Comparison of ENCODE assay signal across 24 mouse cellular contexts in genomic region chr19:40976946-40977917, GRCm38 (mm10). TPM values are rescaled to one million over a fixed set of nuclear protein-coding genes. Genes with fewer than 3 reads are reported as not detected.
A peak's percentile ranks its signal among the peaks of the same experiment; 100 is the strongest.
DNase-seq lines count a peak whose midpoint lies in the region; ATAC-seq and TF ChIP-seq lines count a peak whose summit lies in the region.
"Had no signal": no experiment of that assay in that cellular context is flagged by ENCODE, and none has a peak within 500 bp of the region (broad histone marks: within the 10 kb centered on the region; RNA-seq: fewer than 3 reads in every experiment).

No protein-coding gene starts in this region.

- H3K9ac ChIP-seq in CH12.LX (ENCODE audit: insufficient read depth, low read depth) = peak overlapping the region; percentile 8; the same call in 1 of the 2 replicates
- H3K9ac ChIP-seq in intestine, postnatal 0 days (ENCODE audit: low read depth, low read length) = no peak overlapping the region
- H3K9ac ChIP-seq in liver, embryonic 16.5 days (ENCODE audit: low read depth, low read length) = peak overlapping the region; percentile 18; the same call in 1 of the 2 replicates
- H3K9ac ChIP-seq: forebrain, embryonic 12.5 days; hindbrain, embryonic 12.5 days; kidney, embryonic 15.5 days; limb, embryonic 15.5 days; midbrain, embryonic 15.5 days; neural tube, embryonic 15.5 days had no signal

- in situ Hi-C loops in CH12.LX (cut with MboI; ENCODE audit: low pct_ligation_motif_present, low pct_unique_long_range_greater_than_20kb, low sequenced_read_pairs) = no loop called here

- TF ChIP-seq POLR2A in CH12.LX (IDR thresholded peaks at IDR 0.05; ENCODE audit: low read depth, low read length) = peak; percentile 32; the same call in 1 of the 2 replicates

- peaks cover 13 to 54% of the 10 kb centered on the region in 2 experiments for H3K36me3 ChIP-seq in CH12.LX (replicated peaks in 1 of 2; ENCODE audit: control insufficient read depth in 1 of 2, insufficient read depth in 1 of 2, low read length in 1 of 2)
- peaks cover 1% of the 10 kb centered on the region; the same call in 1 of the 2 replicates for H3K36me3 ChIP-seq in intestine, postnatal 0 days (ENCODE audit: control insufficient read depth, insufficient read depth)
- no peaks in the 10 kb centered on the region for H3K36me3 ChIP-seq in liver, embryonic 16.5 days (ENCODE audit: control insufficient read depth, insufficient read depth)
- H3K36me3 ChIP-seq: forebrain, embryonic 12.5 days; hindbrain, embryonic 12.5 days; kidney, embryonic 15.5 days; limb, embryonic 15.5 days; midbrain, embryonic 15.5 days; neural tube, embryonic 15.5 days had no signal

- H3K4me1 ChIP-seq in CH12.LX (ENCODE audit: control insufficient read depth in 1 of 2, insufficient read depth in 2 of 2) = peaks cover 42 to 85% of the 10 kb centered on the region in 2 experiments
- H3K4me1 ChIP-seq in intestine, postnatal 0 days (replicated peaks; ENCODE audit: control insufficient read depth, insufficient read depth, low read length) = no peaks in the 10 kb centered on the region
- H3K4me1 ChIP-seq in liver, embryonic 16.5 days (ENCODE audit: control insufficient read depth, low read depth, low read length) = peaks cover 19% of the 10 kb centered on the region
- H3K4me1 ChIP-seq: forebrain, embryonic 12.5 days; hindbrain, embryonic 12.5 days; kidney, embryonic 15.5 days; limb, embryonic 15.5 days; neural tube, embryonic 15.5 days had no signal

- H3K9me3 ChIP-seq in CH12.LX (replicated peaks; ENCODE audit: low read length) = no peaks in the 10 kb centered on the region
- H3K9me3 ChIP-seq in intestine, postnatal 0 days (ENCODE audit: control insufficient read depth) = no peaks in the 10 kb centered on the region
- H3K9me3 ChIP-seq in liver, embryonic 16.5 days (replicated peaks; ENCODE audit: control insufficient read depth, low read length) = no peaks in the 10 kb centered on the region
- H3K9me3 ChIP-seq: forebrain, embryonic 12.5 days; hindbrain, embryonic 12.5 days; kidney, embryonic 15.5 days; limb, embryonic 15.5 days; megakaryocyte, embryonic 14.5 days; midbrain, embryonic 15.5 days; neural tube, embryonic 15.5 days had no signal

- H3K27me3 ChIP-seq in CH12.LX (replicated peaks) = no peaks in the 10 kb centered on the region
- no peaks in the 10 kb centered on the region for H3K27me3 ChIP-seq in intestine, postnatal 0 days (replicated peaks; ENCODE audit: control insufficient read depth, insufficient read depth, low read length)
- H3K27me3 ChIP-seq in liver, embryonic 16.5 days (ENCODE audit: control insufficient read depth, insufficient read depth, low read depth, low read length) = no peaks in the 10 kb centered on the region
- H3K27me3 ChIP-seq: forebrain, embryonic 12.5 days; hindbrain, embryonic 12.5 days; kidney, embryonic 15.5 days; limb, embryonic 15.5 days; midbrain, embryonic 15.5 days; neural tube, embryonic 15.5 days had no signal

- WGBS in intestine, postnatal 0 days = 60% methylated on average over 11 of the region's 11 CpGs
- 33% methylated on average over 11 of the region's 11 CpGs for WGBS in liver, embryonic 16.5 days (ENCODE audit: insufficient replicate concordance)

- peak overlapping the region; percentile 77 for H3K4me2 ChIP-seq in CH12.LX (ENCODE audit: insufficient read depth, low read depth, poor library complexity, severe bottlenecking)
- peak overlapping the region; percentile 35 for H3K4me2 ChIP-seq in intestine, postnatal 0 days (replicated peaks; ENCODE audit: low read depth)
- H3K4me2 ChIP-seq in liver, embryonic 16.5 days (ENCODE audit: low read depth, low read length) = peak overlapping the region; percentile 53
- H3K4me2 ChIP-seq: forebrain, embryonic 12.5 days; hindbrain, embryonic 12.5 days; kidney, embryonic 15.5 days; limb, embryonic 15.5 days; midbrain, embryonic 15.5 days; neural tube, embryonic 15.5 days had no signal

- TF ChIP-seq EP300 in CH12.LX (IDR thresholded peaks at IDR 0.05; ENCODE audit: low read length) = no peak

- H3K4me3 ChIP-seq in CH12.LX (replicated peaks in 1 of 3; ENCODE audit: low read depth in 2 of 3, low read length in 2 of 3, poor library complexity in 1 of 3) = no peak overlapping the region
- no peak overlapping the region for H3K4me3 ChIP-seq in intestine, postnatal 0 days (ENCODE audit: low read depth, low read length)
- H3K4me3 ChIP-seq in liver, embryonic 16.5 days (ENCODE audit: low read depth, low read length) = no peak overlapping the region
- H3K4me3 ChIP-seq: forebrain, embryonic 12.5 days; hindbrain, embryonic 12.5 days; kidney, embryonic 15.5 days; limb, embryonic 15.5 days; megakaryocyte, embryonic 14.5 days; midbrain, embryonic 15.5 days; neural tube, embryonic 15.5 days had no signal

- peak overlapping the region; percentile 76 for H3K27ac ChIP-seq in CH12.LX (ENCODE audit: insufficient read depth, low read depth)
- no peak overlapping the region for H3K27ac ChIP-seq in intestine, postnatal 0 days (ENCODE audit: low read depth, low read length)
- H3K27ac ChIP-seq in liver, embryonic 16.5 days (ENCODE audit: low read length) = peak overlapping the region; percentile 89
- H3K27ac ChIP-seq: forebrain, embryonic 12.5 days; hindbrain, embryonic 12.5 days; kidney, embryonic 15.5 days; limb, embryonic 15.5 days; midbrain, embryonic 15.5 days; neural tube, embryonic 15.5 days had no signal

- H3K79me2 ChIP-seq in CH12.LX (replicated peaks; ENCODE audit: control insufficient read depth, extremely low read depth, insufficient read depth, poor library complexity, severe bottlenecking) = peaks cover 96% of the 10 kb centered on the region

- dilution Hi-C loops in CH12.LX (cut with MboI; ENCODE audit: extremely low pct_ligation_motif_present, extremely low pct_unique_long_range_greater_than_20kb, low sequenced_read_pairs) = no loop called here

- DNase-seq in CH12.LX (ENCODE audit: extremely low read depth) = no peak
- peak; percentile 50 for DNase-seq in c-Kit-positive CD71-positive TER-119-positive erythroid progenitor cells, embryonic 14.5 days (ENCODE audit: low spot score)
- DNase-seq in gastrocnemius, adult 18-20 months (ENCODE audit: low spot score) = no peak
- DNase-seq in layer of hippocampus, postnatal 25 days (ENCODE audit: extremely low spot score in 1 of 2, low spot score in 1 of 2) = no peak
- no peak for DNase-seq in kidney, postnatal 25 days
- DNase-seq: cerebellum, postnatal 10 days; gastrocnemius, postnatal 14 days; thymus, postnatal 36 days had no signal

- TF ChIP-seq CTCF in CH12.LX (conservative IDR thresholded peaks at IDR 0.05 in 1 of 2, IDR thresholded peaks at IDR 0.05 in 1 of 2; ENCODE audit: low read depth in 2 of 2, low read length in 2 of 2) = no peak
- TF ChIP-seq CTCF in intestine, postnatal 0 days (IDR thresholded peaks at IDR 0.05; ENCODE audit: low read depth) = no peak

- ATAC-seq in intestine, postnatal 0 days = peak; percentile 45; the same call in 1 of the 2 replicates
- peak; percentile 93 for ATAC-seq in liver, embryonic 16.5 days (ENCODE audit: low read depth)
- ATAC-seq: lung, postnatal 0 days; midbrain, embryonic 15.5 days had no signal

- TF ChIP-seq RAD21 in CH12.LX (IDR thresholded peaks at IDR 0.05; ENCODE audit: low read depth, low read length) = no peak

TF ChIP-seq in CH12.LX, 34 proteins besides CTCF, POLR2A, EP300 and RAD21:
- TF ChIP-seq ELF1 (IDR thresholded peaks at IDR 0.05; ENCODE audit: low read depth, low read length) = 0 out of 2 replicates have a peak, but pooled peaks have one; percentile 30
- 0 out of 2 replicates have a peak, but pooled peaks have one; percentile 2 for TF ChIP-seq ETS1 (conservative IDR thresholded peaks at IDR 0.05; ENCODE audit: low read depth, low read length)
- TF ChIP-seq BHLHE40 (IDR thresholded peaks at IDR 0.05; ENCODE audit: low read depth, low read length) = no peak
- 0 out of 2 replicates have a peak, but pooled peaks have one; percentile 19 for TF ChIP-seq TCF12 (IDR thresholded peaks at IDR 0.05; ENCODE audit: low read depth, low read length)
- TF ChIP-seq MAZ (IDR thresholded peaks at IDR 0.05; ENCODE audit: low read depth, low read length) = 0 out of 2 replicates have a peak, but pooled peaks have one; percentile 25
- TF ChIP-seq TBP (conservative IDR thresholded peaks at IDR 0.05; ENCODE audit: low read depth, low read length) = no peak

RNA-seq across cellular contexts. Expression of gene Blnk, which starts 17.1 kb away (rescaled TPM):
- total RNA-seq in CH12.LX (2012; rRNA removed) (86.8 and 142 TPM in 2 replicates), CH12.LX (2014; rRNA removed) (101 and 108 TPM in 2 replicates)
- 259 and 284 TPM in 2 replicates for polyA plus RNA-seq in CH12.LX (2012; ENCODE audit: insufficient read length, low read depth)
- polyA plus RNA-seq in intestine, postnatal 0 days (2015; fragmentation: Nextera tagmentation; extraction: Ambion mirVana) = 21.2 and 23.8 TPM in 2 replicates
- 1.8 and 2.4 TPM in 2 replicates for polyA plus RNA-seq in liver, embryonic 16.5 days (2015; fragmentation: Nextera tagmentation; extraction: Ambion mirVana)
- total RNA-seq in gastrocnemius, adult 18-20 months (2021) = 1 to 10 TPM; 1.1 to 1.2 TPM
- total RNA-seq in layer of hippocampus, postnatal 25 days (2021) = 1 to 10 TPM; 5.5 to 6.6 TPM

RNA-seq across cellular contexts. Expression of gene Dntt, which starts 51.8 kb away (rescaled TPM):
- total RNA-seq in CH12.LX (2012; rRNA removed) (0.13 TPM in 1 of 2 replicates, not detected in the other), CH12.LX (2014; rRNA removed) (not detected in 2 replicates)
- polyA plus RNA-seq in CH12.LX (2012; ENCODE audit: insufficient read length, low read depth) = not detected in 2 replicates
- polyA plus RNA-seq in intestine, postnatal 0 days (2015; fragmentation: Nextera tagmentation; extraction: Ambion mirVana) = not detected in 2 replicates
- not detected in 2 replicates for polyA plus RNA-seq in liver, embryonic 16.5 days (2015; fragmentation: Nextera tagmentation; extraction: Ambion mirVana)
- not detected for total RNA-seq in gastrocnemius, adult 18-20 months (2021)
- total RNA-seq in layer of hippocampus, postnatal 25 days (2021) = not detected
- total RNA-seq: adrenal gland, adult 18-20 months; gastrocnemius, postnatal 14 days; left cerebral cortex, postnatal 36 days had no signal
- polyA plus RNA-seq: C2C12; embryonic facial prominence, embryonic 14.5 days; forebrain, embryonic 12.5 days; heart, postnatal 0 days; intestine, embryonic 14.5 days; limb, embryonic 15.5 days; lung, postnatal 0 days had no signal

Comparison
In these comparisons a context has a peak if more than half of its experiments do, and no peak if none do; other contexts are left out.
1. RNA of gene Blnk, which starts 17.1 kb away (total RNA-seq): 86.8 to 142 TPM in CH12.LX; 5.5 to 6.6 TPM in layer of hippocampus, postnatal 25 days and 1.1 to 1.2 TPM in gastrocnemius, adult 18-20 months; every median in the first group is over 10 times any median in the second.
2. Peak in every context shown above with its lines, with median percentiles within 50 percentile points of each other: H3K4me2 ChIP-seq.